Mouse (Mus musculus) B cell, adult 2 months (primary cell): ENCODE measurements at regions not wholly inside any gene's neighbourhood (a gene's known extent, or its start where the extent isn't known, plus 50 kb on each side); places are given as distances from the start of the nearest gene placed in this dataset.

Source experiments
- DNase-seq, 2 experiments: peaks; one replicate each; pipeline ENCODE4 v3.0.0; 2022

DNA sequence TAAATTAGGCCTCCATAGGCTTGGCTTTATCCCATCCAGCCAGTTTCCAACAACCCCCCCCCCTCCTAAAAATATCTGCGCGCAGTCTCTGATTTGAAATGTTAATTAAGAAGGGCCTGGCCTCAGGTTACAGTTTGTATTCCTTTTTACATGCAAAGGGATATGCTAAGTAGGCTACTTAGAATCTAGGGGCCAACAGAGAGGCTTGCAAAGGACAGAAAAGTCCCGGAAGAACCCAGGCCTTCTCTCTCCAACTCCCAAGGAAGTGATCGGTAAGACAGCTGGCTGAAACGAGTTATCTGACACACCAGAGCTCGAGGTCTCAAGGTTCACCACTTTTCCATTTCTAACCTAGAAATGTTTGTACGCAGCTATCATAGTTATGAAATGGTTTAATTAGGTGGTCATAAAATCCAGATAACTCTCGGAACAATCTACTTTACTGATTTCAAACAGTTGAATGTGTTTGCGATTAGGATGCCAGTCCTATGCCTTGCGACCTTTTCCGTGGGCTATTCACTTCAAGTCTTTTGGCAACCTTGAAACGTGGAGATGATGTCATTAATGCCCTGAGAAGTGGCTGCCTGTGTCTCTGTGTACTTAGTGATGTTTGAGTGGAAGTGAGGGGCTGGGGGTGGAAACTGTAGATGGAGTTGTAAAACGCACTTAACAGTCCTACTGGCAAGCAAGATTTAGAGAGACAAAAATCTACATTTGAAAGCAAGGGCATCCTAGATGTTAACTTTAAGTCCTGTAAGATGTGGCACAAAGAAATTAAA is 1026.5 kb downstream of the Adgrl2 start:
- no peak for DNase-seq

DNA sequence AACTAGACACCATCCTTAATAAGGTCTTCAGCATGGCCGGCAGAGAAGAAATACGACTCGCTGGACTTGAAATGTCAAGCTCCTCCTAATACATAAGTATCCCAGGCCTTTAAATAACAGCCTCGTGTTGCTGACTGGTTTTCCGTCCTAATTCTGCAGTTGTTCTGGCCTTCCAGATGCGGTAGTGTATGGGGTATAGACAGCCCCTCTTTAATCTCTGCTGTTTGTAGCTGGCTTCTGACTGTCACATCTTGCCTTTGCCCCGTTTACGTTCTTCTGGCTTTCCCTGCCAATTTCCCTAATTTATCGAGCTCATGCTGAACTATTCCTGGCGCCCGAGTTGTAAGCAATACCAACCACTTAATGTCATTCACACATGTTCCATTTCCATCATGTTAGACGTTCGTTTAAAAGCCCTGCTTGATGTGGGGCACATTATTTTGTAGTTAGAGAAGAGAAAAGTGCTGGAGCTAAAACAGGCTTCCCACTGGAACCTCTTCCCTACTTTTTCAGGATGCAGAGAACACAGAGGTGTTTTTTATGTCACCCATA is 1042.2 kb downstream of the Adgrl2 start:
- no peak for DNase-seq

DNA sequence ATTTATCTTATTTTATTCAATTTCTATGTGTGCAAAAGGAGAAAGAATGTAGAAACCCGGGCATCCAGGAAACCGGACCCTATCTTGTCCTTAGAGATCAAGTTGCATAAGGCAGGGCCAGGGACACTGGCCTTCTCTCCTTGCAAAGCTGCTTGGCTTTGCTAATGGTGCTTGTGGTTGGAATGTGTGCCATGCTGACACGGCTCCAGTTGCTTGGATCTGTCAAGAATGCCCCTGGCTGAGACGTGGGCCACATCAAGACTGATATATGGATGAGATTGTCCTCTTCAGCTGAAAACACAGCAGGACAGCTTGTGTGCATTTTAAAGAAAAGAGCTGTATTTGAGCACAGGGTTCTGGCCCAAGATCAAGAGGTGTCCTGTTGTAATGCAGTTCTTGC is 1047.0 kb downstream of the Adgrl2 start:
- DNase-seq, result no peak

DNA sequence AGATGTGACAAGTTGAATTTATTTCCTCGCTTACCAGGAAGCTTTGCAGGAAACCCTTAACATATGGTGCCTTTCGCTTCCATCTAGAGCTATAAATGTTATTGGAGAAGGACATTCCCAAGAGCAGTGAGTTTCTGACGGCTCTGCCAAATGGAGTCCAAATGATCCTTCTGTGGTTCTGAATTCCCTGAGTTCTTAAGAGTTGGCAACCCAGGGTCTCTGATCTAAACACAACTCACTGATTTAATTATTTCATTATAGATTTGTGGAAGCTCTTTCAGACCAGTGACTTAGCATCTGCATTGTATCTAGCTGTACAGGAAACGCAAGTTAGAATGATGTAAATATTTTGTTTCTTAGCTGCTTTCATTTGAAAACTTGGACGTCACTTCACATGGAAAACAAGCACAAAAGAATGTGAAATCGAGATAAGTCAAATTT is 1059.5 kb downstream of the Adgrl2 start:
- no peak for DNase-seq

DNA sequence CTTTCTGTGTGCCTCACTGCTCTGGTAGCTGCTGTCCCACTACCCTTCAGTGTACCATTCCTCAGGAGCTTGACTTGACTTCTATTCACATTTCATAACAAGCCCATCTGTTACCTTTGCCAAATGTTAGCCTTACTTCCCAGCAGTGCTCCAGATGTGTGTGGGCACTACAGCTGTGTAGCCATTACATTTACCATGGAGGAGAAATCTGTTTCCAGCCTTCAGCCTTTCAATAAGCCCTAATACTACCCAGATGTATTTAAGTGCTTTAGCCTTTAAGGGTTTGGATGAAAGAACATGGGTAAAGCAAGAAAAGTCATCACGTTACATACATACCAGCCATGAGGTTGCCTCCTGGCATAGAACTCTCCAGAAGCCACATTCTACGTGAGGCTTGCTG is 1068.0 kb downstream of the Ttll7 start:
- DNase-seq, result no peak

DNA sequence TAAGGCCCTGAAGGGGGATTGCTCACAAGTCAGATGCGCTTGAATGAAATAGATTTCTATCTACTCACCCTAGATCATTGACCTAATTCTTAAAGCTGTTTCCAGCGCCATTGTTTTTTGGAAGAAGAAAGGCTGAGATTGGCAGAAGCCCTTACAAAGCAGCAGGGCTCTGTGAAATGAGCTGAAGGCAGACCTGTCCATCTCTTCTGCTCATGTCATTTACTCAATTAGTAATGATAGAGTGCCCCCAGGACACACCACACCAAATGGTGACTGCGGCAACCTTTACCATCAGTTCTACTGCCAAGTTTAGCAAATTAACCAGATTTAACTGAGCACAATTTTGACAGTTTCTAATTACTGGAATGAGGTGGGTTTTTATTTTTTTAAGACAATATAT is 1067.5 kb downstream of the Ttll7 start:
- DNase-seq, result no peak

DNA sequence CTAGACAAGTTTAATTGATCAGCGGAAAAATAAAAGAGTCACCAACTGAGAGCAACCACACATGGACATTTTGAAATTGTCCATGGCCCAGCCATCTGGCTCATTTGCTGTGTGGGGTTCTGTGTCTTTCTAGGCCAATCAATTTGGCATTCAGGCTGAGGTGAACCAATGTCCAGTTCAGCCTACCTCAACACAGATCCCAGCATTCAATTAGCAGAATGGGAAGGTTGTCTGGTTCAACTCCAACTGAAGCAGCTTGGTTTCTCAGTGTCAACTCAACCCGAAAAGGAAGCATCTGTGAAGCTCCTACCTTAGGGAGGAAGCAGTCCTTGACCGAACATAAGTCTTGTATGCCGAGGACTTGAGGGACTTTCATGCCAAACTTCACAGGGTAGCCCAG is 1067.0 kb downstream of the Ttll7 start:
- DNase-seq, result no peak

DNA sequence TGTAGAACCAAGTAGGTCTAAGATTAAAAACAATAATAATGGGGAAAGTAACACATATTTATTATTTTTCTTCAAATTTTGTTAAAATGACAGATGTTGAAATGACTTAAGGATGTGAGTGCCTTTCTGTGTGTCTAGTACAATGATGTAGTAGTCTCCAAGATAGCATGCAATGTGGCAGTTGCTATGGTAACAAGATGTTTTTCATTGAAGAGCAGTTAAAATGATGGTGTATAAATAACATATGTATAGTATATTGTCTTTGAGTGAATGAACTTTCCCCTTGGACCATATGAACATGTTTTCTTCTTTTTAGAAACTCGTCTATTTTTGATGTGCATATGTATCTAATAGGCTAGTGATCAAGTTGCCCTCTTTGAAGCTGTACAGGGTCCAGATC is 1044.6 kb downstream of the Ttll7 start:
- DNase-seq, result no peak

DNA sequence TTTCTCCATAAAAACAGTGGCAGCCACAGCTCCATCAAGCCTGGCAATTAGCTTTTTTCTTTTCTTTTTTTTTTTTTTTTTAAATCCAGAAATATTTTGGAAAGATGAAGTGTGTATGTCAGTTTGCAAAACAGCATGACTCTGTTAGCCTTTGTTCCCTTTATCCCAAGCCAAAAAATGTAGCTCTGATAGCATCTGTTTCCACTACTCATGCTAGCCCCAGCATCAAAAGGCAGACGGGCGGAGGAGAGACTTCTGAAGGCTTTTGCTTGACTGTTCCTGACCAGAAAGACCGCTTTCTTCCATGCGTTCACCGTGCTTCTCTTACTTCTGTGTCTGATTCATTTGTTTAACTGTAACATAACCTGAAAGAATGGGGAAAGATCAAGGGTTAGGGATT is 1039.5 kb downstream of the Ttll7 start:
- DNase-seq, result no peak

DNA sequence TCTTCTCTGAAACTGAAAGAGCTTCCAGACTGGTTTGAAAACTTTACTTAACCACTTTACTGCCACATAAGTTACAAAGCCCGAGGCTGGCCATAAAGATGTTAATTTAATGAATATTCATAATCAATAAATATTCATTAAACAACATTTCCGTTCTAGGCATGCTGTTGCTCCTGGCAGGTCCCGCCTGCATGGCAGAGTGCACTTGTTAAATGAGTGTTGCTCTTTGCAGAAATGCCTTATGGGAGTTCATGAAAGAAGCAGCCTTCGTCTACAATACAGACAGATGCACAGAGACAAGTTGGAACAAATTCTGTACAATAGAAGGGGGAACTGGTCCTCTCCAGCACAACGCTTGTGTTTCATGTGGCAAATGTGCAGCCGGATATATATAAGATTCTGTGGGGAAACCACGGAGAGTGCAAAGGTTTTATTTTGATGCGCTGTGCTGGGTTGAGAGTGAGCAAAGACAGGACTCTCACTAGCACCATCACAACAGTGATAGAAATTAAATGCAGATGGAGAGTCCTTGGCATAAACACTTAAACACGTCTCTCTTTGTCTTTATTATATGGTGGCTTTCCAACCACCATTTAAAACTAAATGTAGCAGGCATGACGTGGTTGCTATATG is 1034.2 kb downstream of the Ttll7 start:
- DNase-seq, result no peak

DNA sequence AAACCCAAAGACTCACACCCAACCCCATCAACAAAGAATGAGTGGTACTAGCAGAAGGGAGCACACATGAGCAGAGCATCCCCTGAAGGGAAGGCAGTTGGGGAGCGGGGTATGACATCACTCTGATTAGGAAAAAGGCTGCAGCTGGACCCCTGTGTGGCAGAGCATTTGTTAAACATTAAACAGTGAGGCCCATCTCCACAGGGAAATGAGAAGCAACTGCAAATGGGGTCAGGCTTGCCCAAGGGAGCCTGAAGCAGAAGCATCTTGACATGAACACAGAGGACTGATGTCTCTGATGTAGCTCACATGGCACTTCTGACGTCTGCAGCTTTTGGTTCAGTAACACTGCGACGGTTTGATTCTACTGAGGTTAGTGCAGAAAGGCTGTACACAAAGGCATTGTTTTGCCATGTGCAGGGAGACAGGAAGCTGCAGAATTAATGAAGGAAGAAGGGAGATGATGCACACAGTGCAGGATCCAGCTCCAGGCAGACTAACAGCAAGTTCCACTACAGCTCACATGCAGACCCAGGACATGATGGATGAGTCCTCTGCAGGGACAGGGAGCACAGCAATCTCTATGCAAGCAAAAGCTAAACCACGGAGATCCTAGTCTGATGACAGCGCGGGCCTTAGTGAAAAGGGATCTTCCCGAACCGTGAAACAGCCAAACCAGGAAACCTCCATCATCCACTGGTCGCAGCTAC is 1030.9 kb downstream of the Ttll7 start:
- DNase-seq, result no peak

DNA sequence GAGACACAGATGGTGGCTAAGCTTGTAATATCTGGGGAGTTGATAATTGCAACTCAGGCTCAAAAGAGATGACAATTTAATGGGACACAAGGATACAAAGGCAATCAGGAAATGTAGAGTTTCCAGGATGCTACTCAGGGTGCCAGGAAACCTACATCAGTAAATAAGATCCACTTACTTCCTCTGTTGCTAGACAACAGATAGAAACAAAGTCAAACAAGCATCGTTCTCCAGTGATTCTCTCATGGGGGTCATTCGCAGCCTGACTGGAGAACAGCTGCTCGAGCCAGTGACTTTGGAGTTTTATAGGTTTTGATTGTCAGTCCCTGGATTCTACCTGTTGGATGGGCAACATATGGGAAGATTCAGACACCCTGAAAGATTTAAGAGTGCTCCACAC is 1026.5 kb downstream of the Ttll7 start:
- no peak for DNase-seq

DNA sequence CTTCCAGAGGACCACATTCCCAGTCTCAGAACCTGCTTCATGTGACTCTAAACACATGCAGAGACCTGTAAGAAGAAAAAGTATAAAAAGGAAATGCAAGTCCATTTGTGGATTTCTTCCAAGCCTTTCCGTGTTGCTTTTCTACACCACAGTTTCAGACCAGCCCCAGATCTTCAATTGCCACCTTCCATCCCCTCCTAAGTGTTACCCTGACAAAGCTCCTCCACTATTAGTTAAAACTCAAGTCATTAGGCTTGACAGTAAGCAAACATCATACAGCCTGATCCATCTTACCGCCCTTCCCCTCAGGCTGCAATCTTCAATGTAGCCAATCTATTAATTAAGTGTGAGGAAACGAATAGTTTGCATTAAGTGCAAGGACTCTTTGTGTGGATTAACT is 1016.1 kb downstream of the Ttll7 start:
- no peak for DNase-seq

DNA sequence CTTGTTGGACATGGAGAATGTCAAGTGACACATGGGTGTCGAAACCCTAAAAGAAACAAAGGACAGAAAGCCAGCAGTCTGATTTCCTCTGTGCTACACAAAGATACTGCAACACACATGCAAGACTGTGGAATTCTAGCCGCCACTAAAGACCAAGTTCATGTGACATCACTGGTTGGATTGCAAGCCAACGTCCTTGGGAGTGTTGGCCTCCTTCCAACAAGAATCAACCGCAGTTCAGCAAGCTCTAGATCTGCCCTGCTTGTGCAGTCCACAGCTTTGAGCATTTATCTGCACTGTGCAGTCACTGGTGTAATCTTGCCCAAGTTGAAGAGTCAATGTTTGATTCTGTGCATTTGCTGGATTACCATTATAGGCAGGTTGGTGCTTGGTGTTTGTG is 1001.2 kb downstream of the Ttll7 start:
- no peak for DNase-seq

DNA sequence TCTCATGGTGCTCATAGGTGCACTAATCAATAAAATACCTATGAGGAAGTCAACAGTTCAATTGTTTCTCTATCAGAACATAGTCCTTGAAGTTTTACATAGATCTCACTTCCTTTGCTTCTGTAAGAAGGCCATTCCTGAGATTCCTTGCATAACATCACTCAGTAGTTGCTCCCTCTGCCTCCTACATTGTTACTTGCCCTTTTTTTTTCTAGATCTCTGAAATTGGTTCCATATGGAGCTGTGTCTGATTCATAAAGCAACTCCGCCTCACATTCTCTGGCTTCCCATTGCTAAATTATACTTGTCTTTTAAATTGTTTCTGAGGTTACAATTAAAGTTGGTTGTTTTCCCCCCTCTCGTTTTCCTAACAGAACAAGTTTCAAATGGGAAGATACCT is 1000.7 kb downstream of the Ttll7 start:
- no peak for DNase-seq

DNA sequence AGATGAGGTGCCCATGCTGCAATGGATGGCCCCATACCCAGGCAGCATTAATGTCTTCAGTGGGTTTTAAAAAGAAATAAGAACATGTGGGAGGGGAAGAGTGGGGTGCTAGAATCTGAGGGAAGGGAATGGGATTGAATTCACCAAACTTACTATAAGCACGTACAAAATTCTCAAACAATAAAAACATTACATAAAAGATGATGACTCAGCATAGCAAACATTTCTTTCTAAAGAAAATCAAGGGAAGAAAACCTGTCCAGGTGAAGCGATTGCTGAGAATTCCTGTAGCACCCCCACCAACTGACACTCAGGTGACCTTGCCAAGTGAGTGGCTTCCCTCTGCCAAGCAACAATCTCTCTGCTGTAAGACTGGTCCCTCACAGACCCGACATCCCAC is 989.2 kb downstream of the Ttll7 start:
- no peak for DNase-seq

DNA sequence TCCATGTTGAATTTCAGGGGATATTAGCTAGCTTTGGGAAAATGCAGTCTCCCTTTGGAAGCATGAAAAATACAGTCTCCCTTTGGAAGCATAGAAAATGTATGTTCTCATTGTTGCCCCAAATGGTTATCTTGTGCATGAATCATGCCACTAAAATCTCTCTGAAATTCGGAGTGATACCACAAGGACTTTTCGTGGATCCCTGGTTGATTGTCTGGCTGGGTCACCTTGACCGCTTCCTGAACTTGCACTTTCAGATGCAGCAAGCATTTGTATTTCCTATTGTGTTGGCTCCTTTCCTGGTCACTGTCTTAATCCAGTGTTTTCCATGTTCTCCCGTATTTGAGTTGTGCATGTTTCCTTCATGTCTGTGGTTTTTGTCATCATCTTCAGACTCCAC is 986.6 kb downstream of the Ttll7 start:
- DNase-seq, result no peak

DNA sequence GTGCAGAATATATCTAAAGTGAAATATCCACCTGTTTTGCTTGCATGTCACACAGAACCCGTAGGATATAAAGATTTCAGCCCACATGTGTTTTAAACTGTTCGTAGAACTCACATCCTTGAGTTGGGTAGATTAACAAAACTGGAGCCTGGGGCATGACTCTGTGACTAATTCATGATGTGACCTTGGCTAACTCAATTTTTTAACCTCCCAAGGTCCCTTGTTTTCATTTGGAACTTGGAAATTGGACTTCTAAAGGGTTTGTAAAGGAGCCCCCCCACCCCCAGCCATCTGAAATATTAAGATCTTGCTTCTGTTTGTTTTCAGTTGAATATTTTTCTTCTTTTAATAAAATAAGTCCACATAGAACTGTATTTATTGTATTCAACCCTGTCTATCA is 983.5 kb downstream of the Ttll7 start:
- DNase-seq, result no peak

DNA sequence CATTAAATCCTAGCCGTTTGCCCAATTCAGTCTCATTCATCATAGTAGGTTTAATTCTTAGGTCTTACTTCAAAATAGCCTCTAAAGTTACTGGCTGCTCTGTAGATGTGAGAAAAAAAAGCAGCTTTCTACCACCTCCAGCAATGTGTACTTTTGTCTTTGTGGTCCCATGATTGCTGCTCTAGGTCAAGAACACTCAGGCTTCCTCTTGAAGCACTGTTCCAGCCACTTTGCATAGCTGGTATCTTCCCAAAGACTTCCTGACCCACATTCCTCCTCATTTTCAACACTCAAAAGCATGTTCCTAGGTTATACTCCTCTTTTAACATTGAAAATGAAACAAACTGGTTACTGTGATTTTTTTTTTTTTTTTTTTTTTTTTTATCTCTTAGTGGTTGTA is 973.2 kb downstream of the Ttll7 start:
- no peak for DNase-seq

DNA sequence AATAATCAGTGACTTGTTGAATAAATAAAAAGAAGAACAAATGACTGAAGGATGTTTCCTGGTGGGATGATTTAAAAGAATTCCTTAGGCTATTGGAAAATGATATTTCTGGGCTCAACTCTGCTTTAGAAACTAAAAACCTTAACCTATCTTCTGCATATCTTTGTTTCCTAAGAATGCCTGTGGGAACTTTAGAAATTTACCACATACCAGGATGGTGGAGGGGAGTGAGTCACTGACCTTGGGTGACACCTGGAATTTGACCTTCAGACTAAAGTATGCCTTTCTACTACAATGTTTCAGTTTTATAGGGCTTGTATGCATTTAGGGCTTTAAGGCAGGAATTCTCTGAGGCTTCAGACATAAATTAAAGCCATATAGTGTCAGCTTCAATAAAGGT is 972.3 kb downstream of the Ttll7 start:
- DNase-seq, result no peak

DNA sequence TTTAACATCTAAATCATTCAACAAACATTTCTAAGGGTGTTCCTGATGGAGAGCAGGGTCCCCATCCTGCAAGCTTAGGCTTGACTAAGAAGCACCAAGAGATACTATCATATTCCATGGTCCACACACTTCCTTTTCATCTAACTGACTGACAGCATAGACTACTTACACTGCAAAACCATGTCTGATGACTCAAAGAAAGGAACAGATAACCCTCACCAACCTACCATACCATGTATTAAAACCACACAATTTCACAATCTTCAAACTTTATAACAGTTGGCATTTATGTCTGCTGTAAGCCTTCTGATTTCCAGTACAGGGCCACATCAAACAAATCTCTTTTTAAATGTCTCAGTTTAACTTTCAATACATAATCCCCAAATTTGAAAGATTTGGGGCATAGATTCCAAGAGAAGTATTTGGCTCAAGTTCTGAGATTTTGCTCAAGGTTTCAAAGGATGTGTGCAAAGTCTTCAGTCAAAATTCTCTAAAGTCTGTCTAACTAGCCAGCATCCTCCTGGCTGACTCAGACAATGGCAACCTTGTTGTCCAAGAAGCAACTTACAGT is 962.0 kb downstream of the Ttll7 start:
- DNase-seq, result no peak

DNA sequence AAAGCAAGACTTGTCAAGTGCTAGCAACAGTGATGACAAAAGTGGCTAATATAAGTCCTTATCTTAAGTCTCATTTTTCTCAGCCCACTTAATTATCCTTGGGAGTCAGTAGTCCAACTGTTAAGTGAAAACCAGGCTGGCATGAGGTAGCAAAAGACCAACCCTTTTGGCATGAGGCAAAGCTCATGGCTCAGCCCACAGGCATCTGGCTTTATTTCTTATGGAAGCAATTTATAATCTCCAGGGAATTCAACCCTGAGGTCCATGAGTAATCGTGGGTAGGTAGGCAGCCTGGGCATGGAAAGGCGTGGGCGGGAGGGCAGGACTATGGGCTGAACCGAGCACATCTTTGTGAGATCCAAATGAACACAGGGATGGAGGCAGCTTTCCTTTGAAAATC is 950.4 kb downstream of the Ttll7 start:
- no peak for DNase-seq

DNA sequence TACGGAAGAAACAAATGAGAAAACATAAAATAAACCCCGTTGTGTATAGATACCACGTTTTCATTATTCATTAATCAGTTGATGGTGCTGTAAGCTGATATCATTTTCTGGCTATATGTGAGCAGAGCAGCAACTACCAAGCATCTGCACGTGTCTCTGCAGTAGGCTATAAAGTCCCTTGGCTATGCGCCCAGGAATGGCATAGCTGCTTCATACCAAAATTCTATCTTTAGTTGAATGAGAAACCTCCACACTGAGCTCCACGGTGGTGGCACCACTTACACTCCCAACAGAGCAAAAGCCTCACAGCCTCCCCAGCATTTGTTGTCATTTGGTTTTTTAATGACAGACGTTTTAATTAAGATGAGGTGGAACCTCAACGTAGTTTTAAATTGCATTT is 944.4 kb downstream of the Ttll7 start:
- no peak for DNase-seq

DNA sequence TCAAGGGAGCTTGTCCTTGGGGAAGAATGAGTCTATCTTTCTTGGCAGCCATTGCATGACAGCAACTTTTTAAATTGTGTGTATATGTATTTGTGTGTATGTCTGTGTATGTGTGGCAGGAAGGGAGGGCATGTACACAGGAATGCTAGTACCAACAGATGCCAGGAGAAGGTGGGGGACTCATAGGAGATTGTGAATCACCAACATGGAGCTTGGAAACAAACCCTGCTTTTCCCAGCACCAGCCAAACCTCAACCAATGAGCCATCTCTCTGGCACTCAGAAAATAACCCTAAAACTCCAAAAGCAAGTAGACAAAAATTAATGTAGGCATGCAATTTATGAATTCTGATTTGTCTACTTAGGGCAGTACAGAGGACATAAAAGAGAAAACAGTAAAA is 942.9 kb downstream of the Ttll7 start:
- DNase-seq, result no peak
